Mouse (Mus musculus) layer of hippocampus, postnatal 25 days (tissue): Measurements from ENCODE around the gene Sept12. TPM values are rescaled to one million over a fixed set of nuclear protein-coding genes. Genes with fewer than 3 reads are reported as not detected.

Experiments
- DNase-seq, 2 experiments: peaks; one replicate each; pipeline ENCODE4 v3.0.0; 2022; ENCODE audit warnings: mixed read lengths in 2 of 2, low spot score in 1 of 2; ENCODE audit errors: extremely low spot score in 1 of 2
- total RNA-seq, 2 experiments: library from RNA; stranded (reverse); gene quantifications; 2 replicates each; pipeline ENCODE4 v1.2.3; 2021

The Sept12 gene
- total RNA-seq, 2 experiments from 2014 or later, result not detected

- DNase-seq, result no peak
These were observed 19.2 kb downstream of the Sept12 start for GRCm38 (mm10) chr16:4978275-4979051.

- DNase-seq, result no peak
These were observed 21.5 kb downstream of the Sept12 start for GRCm38 (mm10) chr16:4976180-4976579.

GRCm38 (mm10) chr16:4974521-4974920, 23.1 kb downstream of the Sept12 start:
- DNase-seq, result no peak

- DNase-seq, result no peak
These were observed 26.0 kb downstream of the Sept12 start for GRCm38 (mm10) chr16:4971626-4972025.

GRCm38 (mm10) chr16:4969055-4969843, 28.4 kb downstream of the Sept12 start:
- no peak for DNase-seq

- DNase-seq, result no peak
These were observed 29.2 kb downstream of the Sept12 start for GRCm38 (mm10) chr16:4968426-4968825.

GRCm38 (mm10) chr16:4965392-4966129, 32.1 kb downstream of the Sept12 start:
- DNase-seq, result no peak

- no peak for DNase-seq
These were observed 32.8 kb downstream of the Sept12 start for GRCm38 (mm10) chr16:4964731-4965391.

- DNase-seq, result peak; percentile 88 to 96
These were observed 33.6 kb downstream of the Sept12 start, which contains the start of gene Anks3 for GRCm38 (mm10) chr16:4963797-4964709. Gene Anks3 (minus strand): TSS chr16:4964205.

- no peak for DNase-seq
These were observed 34.3 kb downstream of the Sept12 start for GRCm38 (mm10) chr16:4963346-4963745.

- no peak for DNase-seq
These were observed 37.4 kb downstream of the Sept12 start for GRCm38 (mm10) chr16:4960260-4960659.

- no peak for DNase-seq
These were observed 40.2 kb downstream of the Sept12 start for GRCm38 (mm10) chr16:4957446-4957845.

- DNase-seq, result no peak
These were observed 41.0 kb downstream of the Sept12 start for GRCm38 (mm10) chr16:4956609-4957008.

GRCm38 (mm10) chr16:4947378-4947777, 50.3 kb downstream of the Sept12 start:
- DNase-seq, result no peak

- DNase-seq, result no peak
These were observed 51.5 kb downstream of the Sept12 start for GRCm38 (mm10) chr16:4946155-4946554.

- no peak for DNase-seq
These were observed 52.2 kb downstream of the Sept12 start for GRCm38 (mm10) chr16:4945415-4945814.

- DNase-seq, result no peak
These were observed 54.2 kb downstream of the Sept12 start for GRCm38 (mm10) chr16:4943431-4943830.

- DNase-seq, result no peak
These were observed 54.8 kb downstream of the Sept12 start for GRCm38 (mm10) chr16:4942868-4943267.

GRCm38 (mm10) chr16:4941016-4941415, 56.6 kb downstream of the Sept12 start:
- no peak for DNase-seq
